Mouse (Mus musculus): ENCODE measurements around the gene Ube2v1. TPM values are rescaled to one million over a fixed set of nuclear protein-coding genes. Genes with fewer than 3 reads are reported as not detected.

The Ube2v1 gene
- polyA plus RNA-seq, 1 experiment from 2014 or later, result 273 TPM

GRCm38 (mm10) chr2:167668426-167668825 lies 36.5 kb upstream of the Ube2v1 start:
- no peak for ATAC-seq (ENCODE audit: low FRiP score)

GRCm38 (mm10) chr2:167665972-167666713 lies 34.2 kb upstream of the Ube2v1 start:
- Histone ChIP-seq H3K9ac (ENCODE audit: low read length) (no peak overlapping the region), H3K4me1 (ENCODE audit: control insufficient read depth, insufficient read depth, low read length) (peaks cover 3% of the 10 kb centered on the region; the same call in 1 of the 2 replicates), H3K4me2 (no peak overlapping the region), H3K36me3 (ENCODE audit: control insufficient read depth, insufficient read depth, low read length) (no peaks in the 10 kb centered on the region), H3K27ac (ENCODE audit: low read depth, low read length) (no peak overlapping the region), H3K4me3 (ENCODE audit: low read depth, low read length) (no peak overlapping the region), H3K9me3 (ENCODE audit: control insufficient read depth, low read length) (no peaks in the 10 kb centered on the region), H3K27me3 (ENCODE audit: control insufficient read depth, insufficient read depth, low read length) (peaks cover 7% of the 10 kb centered on the region)
- no peak for ATAC-seq (ENCODE audit: low FRiP score)
- DNase-seq (ENCODE audit: low spot score, missing footprints), result no peak
- WGBS, result 88% methylated on average over 18 of the region's 18 CpGs

More at GRCm38 (mm10) chr2:167668426-167668825, 36.5 kb upstream of the Ube2v1 start:
- Histone ChIP-seq H3K9ac (ENCODE audit: low read length) (no peak overlapping the region), H3K27me3 (ENCODE audit: control insufficient read depth, insufficient read depth, low read length) (no peaks in the 10 kb centered on the region), H3K9me3 (ENCODE audit: control insufficient read depth, low read length) (no peaks in the 10 kb centered on the region), H3K4me1 (ENCODE audit: control insufficient read depth, insufficient read depth, low read length) (no peaks in the 10 kb centered on the region), H3K27ac (ENCODE audit: low read depth, low read length) (no peak overlapping the region), H3K36me3 (ENCODE audit: control insufficient read depth, insufficient read depth, low read length) (no peaks in the 10 kb centered on the region), H3K4me2 (no peak overlapping the region), H3K4me3 (ENCODE audit: low read depth, low read length) (no peak overlapping the region)
- WGBS, result 90% methylated on average over 5 of the region's 5 CpGs
- no peak for DNase-seq (ENCODE audit: low spot score, missing footprints)

- H3K36me3 ChIP-seq (ENCODE audit: control insufficient read depth, insufficient read depth, low read length), result no peaks in the 10 kb centered on the region
- H3K9me3 ChIP-seq (ENCODE audit: control insufficient read depth, low read length), result no peaks in the 10 kb centered on the region
- H3K27ac ChIP-seq (ENCODE audit: low read depth, low read length), result no peak overlapping the region
- no peak overlapping the region for H3K9ac ChIP-seq (ENCODE audit: low read length)
- no peak for ATAC-seq (ENCODE audit: low FRiP score)
- peaks cover 16% of the 10 kb centered on the region for H3K4me1 ChIP-seq (ENCODE audit: control insufficient read depth, insufficient read depth, low read length)
- no peak overlapping the region for H3K4me2 ChIP-seq
- 50% methylated on average over 6 of the region's 6 CpGs for WGBS
- H3K4me3 ChIP-seq (ENCODE audit: low read depth, low read length), result no peak overlapping the region
- DNase-seq (ENCODE audit: low spot score, missing footprints), result no peak
- peaks cover 7% of the 10 kb centered on the region for H3K27me3 ChIP-seq (ENCODE audit: control insufficient read depth, insufficient read depth, low read length)
These were observed 30.8 kb upstream of the Ube2v1 start for GRCm38 (mm10) chr2:167662713-167663112.

GRCm38 (mm10) chr2:167661270-167662203 lies 29.6 kb upstream of the Ube2v1 start, which contains the start of gene Gm20431:
TSS of gene Gm20431 (minus strand) at chr2:167661496.
- Histone ChIP-seq H3K27ac (ENCODE audit: low read depth, low read length) (no peak within 1 kb of the TSS), H3K36me3 (ENCODE audit: control insufficient read depth, insufficient read depth, low read length) (no peaks in the 10 kb centered on the region), H3K9ac (ENCODE audit: low read length) (peak within 1 kb of the TSS; percentile 80), H3K4me2 (peak within 1 kb of the TSS; percentile 98), H3K27me3 (ENCODE audit: control insufficient read depth, insufficient read depth, low read length) (peaks cover 7% of the 10 kb centered on the region), H3K9me3 (ENCODE audit: control insufficient read depth, low read length) (no peaks in the 10 kb centered on the region), H3K4me1 (ENCODE audit: control insufficient read depth, insufficient read depth, low read length) (peaks cover 16% of the 10 kb centered on the region), H3K4me3 (ENCODE audit: low read depth, low read length) (peak within 1 kb of the TSS; percentile 70)
- WGBS, result under 1% methylated on average over 99 of the region's 110 CpGs
- ATAC-seq (ENCODE audit: low FRiP score) (peak; percentile 95), DNase-seq (ENCODE audit: low spot score, missing footprints) (peak; percentile 99)

GRCm38 (mm10) chr2:167660611-167660971 lies 28.7 kb upstream of the Ube2v1 start:
- H3K4me3 ChIP-seq (ENCODE audit: low read depth, low read length), result peak overlapping the region; percentile 70
- peaks cover 16% of the 10 kb centered on the region for H3K4me1 ChIP-seq (ENCODE audit: control insufficient read depth, insufficient read depth, low read length)
- WGBS, result 1% methylated on average over 12 of the region's 12 CpGs
- DNase-seq (ENCODE audit: low spot score, missing footprints) (peak; percentile 93), ATAC-seq (ENCODE audit: low FRiP score) (no peak)
- no peaks in the 10 kb centered on the region for H3K9me3 ChIP-seq (ENCODE audit: control insufficient read depth, low read length)
- H3K4me2 ChIP-seq, result peak overlapping the region; percentile 98
- H3K9ac ChIP-seq (ENCODE audit: low read length), result peak overlapping the region; percentile 80
- H3K36me3 ChIP-seq (ENCODE audit: control insufficient read depth, insufficient read depth, low read length), result no peaks in the 10 kb centered on the region
- H3K27me3 ChIP-seq (ENCODE audit: control insufficient read depth, insufficient read depth, low read length), result peaks cover 7% of the 10 kb centered on the region
- H3K27ac ChIP-seq (ENCODE audit: low read depth, low read length), result no peak overlapping the region

- H3K4me2 ChIP-seq, result peak overlapping the region; percentile 98
- WGBS, result 26% methylated on average over 13 of the region's 13 CpGs
- H3K27me3 ChIP-seq (ENCODE audit: control insufficient read depth, insufficient read depth, low read length), result peaks cover 7% of the 10 kb centered on the region
- peak overlapping the region; percentile 70 for H3K4me3 ChIP-seq (ENCODE audit: low read depth, low read length)
- DNase-seq (ENCODE audit: low spot score, missing footprints) (no peak), ATAC-seq (ENCODE audit: low FRiP score) (no peak)
- peak overlapping the region; percentile 80 for H3K9ac ChIP-seq (ENCODE audit: low read length)
- H3K9me3 ChIP-seq (ENCODE audit: control insufficient read depth, low read length), result no peaks in the 10 kb centered on the region
- H3K27ac ChIP-seq (ENCODE audit: low read depth, low read length), result no peak overlapping the region
- H3K36me3 ChIP-seq (ENCODE audit: control insufficient read depth, insufficient read depth, low read length), result no peaks in the 10 kb centered on the region; the same call in 1 of the 2 replicates
- H3K4me1 ChIP-seq (ENCODE audit: control insufficient read depth, insufficient read depth, low read length), result peaks cover 16% of the 10 kb centered on the region
These were observed 28.1 kb upstream of the Ube2v1 start for GRCm38 (mm10) chr2:167659847-167660610.

GRCm38 (mm10) chr2:167659177-167659846 lies 27.4 kb upstream of the Ube2v1 start:
- ATAC-seq (ENCODE audit: low FRiP score) (no peak), DNase-seq (ENCODE audit: low spot score, missing footprints) (no peak)
- H3K4me3 ChIP-seq (ENCODE audit: low read depth, low read length), result no peak overlapping the region
- H3K27me3 ChIP-seq (ENCODE audit: control insufficient read depth, insufficient read depth, low read length), result peaks cover 7% of the 10 kb centered on the region
- H3K27ac ChIP-seq (ENCODE audit: low read depth, low read length), result no peak overlapping the region
- no peak overlapping the region for H3K4me2 ChIP-seq
- H3K4me1 ChIP-seq (ENCODE audit: control insufficient read depth, insufficient read depth, low read length), result peaks cover 16% of the 10 kb centered on the region
- H3K9me3 ChIP-seq (ENCODE audit: control insufficient read depth, low read length), result no peaks in the 10 kb centered on the region
- no peak overlapping the region for H3K9ac ChIP-seq (ENCODE audit: low read length)
- H3K36me3 ChIP-seq (ENCODE audit: control insufficient read depth, insufficient read depth, low read length), result no peaks in the 10 kb centered on the region; the same call in 1 of the 2 replicates
- WGBS, result 84% methylated on average over 10 of the region's 10 CpGs

- WGBS, result 85% methylated on average over 11 of the region's 11 CpGs
- Histone ChIP-seq H3K27ac (ENCODE audit: low read depth, low read length) (no peak overlapping the region), H3K9ac (ENCODE audit: low read length) (no peak overlapping the region), H3K36me3 (ENCODE audit: control insufficient read depth, insufficient read depth, low read length) (peaks cover 3% of the 10 kb centered on the region; the same call in 1 of the 2 replicates), H3K9me3 (ENCODE audit: control insufficient read depth, low read length) (no peaks in the 10 kb centered on the region), H3K27me3 (ENCODE audit: control insufficient read depth, insufficient read depth, low read length) (peaks cover 7% of the 10 kb centered on the region), H3K4me2 (no peak overlapping the region), H3K4me1 (ENCODE audit: control insufficient read depth, insufficient read depth, low read length) (peaks cover 16% of the 10 kb centered on the region), H3K4me3 (ENCODE audit: low read depth, low read length) (no peak overlapping the region)
- DNase-seq (ENCODE audit: low spot score, missing footprints), result no peak
- ATAC-seq (ENCODE audit: low FRiP score), result no peak
These were observed 26.8 kb upstream of the Ube2v1 start for GRCm38 (mm10) chr2:167658712-167659111.

All from midbrain, embryonic 11.5 days (tissue).